Mouse (Mus musculus): ENCODE data around the gene Gdf9. TPM values are rescaled to one million over a fixed set of nuclear protein-coding genes. Genes with fewer than 3 reads are reported as not detected.

Gene Gdf9
- polyA plus RNA-seq, 1 experiment from 2014 or later: 0.84 TPM

DNA sequence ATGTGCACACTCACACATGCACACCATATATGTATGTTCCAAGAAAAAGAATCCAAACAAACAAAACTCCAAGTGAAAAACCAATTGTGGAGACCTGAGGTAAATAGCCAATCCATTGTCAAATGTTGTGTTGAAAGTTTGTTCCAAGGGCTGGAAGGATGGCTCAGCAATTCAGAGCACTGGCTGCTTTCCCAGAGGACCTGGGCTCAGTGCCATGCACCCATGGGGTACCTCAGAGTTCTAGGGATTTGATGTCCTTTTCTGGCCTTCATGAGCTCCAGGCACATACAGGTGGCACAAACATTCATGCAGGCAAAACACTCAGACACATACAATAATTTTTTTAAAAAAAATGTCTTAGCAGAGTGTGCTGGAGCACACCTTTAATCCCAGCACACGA, 17.7 kb downstream of the Gdf9 start:
- Histone ChIP-seq H3K27me3 (replicated peaks; ENCODE audit: insufficient read depth, low read length) (no peaks in the 10 kb centered on the region), H3K4me2 (replicated peaks; ENCODE audit: low read depth, low read length) (no peak overlapping the region), H3K4me1 (ENCODE audit: insufficient read depth, low read depth, low read length) (0 out of 2 replicates have a peak, but pooled peaks cover 2% of the 10 kb centered on the region), H3K9ac (replicated peaks; ENCODE audit: low read depth) (no peak overlapping the region), H3K27ac (ENCODE audit: low read length) (no peak overlapping the region), H3K36me3 (ENCODE audit: insufficient read depth, low read length) (no peaks in the 10 kb centered on the region), H3K4me3 (ENCODE audit: low read depth, low read length) (no peak overlapping the region), H3K9me3 (ENCODE audit: low read length) (no peaks in the 10 kb centered on the region)
- WGBS: 93% methylated on average over 1 of the region's 1 CpGs
- DNase-seq (ENCODE audit: low spot score) (no peak), ATAC-seq (no peak)
- no peak for TF ChIP-seq CTCF (IDR thresholded peaks at IDR 0.05)

DNA sequence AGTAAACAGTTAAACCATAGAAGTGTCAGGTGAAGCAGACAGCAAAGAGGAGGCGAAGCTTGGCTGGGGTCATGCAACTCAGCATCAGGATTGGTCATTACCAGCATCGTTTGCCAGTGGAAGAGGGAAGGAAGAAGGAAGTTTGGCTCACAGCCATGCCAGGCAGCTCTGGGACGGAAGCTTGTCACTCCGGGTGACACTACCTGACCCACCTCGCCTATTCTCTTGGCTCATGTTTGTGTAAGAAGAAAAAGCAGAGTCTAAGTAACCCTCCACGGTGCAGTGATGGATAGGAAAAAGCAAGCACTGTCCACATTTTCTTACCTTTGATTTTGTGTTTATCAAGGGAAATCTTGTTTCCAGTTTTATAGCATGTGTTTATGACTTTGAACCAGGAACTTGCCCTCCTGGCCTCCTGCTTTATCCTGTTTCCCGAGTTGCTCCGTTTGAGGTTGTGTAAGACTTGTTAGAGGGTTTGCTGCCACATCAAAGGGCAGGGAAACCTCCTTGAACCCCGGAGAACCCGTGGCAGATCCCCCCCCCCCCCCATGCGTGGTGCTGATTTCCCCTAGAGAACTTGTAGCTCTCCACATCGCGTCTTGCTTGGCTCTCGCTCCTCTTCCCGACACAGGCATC, 19.4 kb downstream of the Gdf9 start:
- Histone ChIP-seq H3K4me3 (ENCODE audit: low read depth, low read length) (no peak overlapping the region), H3K36me3 (ENCODE audit: insufficient read depth, low read length) (no peaks in the 10 kb centered on the region), H3K27me3 (replicated peaks; ENCODE audit: insufficient read depth, low read length) (no peaks in the 10 kb centered on the region), H3K4me2 (replicated peaks; ENCODE audit: low read depth, low read length) (no peak overlapping the region), H3K4me1 (ENCODE audit: insufficient read depth, low read depth, low read length) (0 out of 2 replicates have a peak, but pooled peaks cover 2% of the 10 kb centered on the region), H3K9me3 (ENCODE audit: low read length) (no peaks in the 10 kb centered on the region), H3K27ac (ENCODE audit: low read length) (no peak overlapping the region), H3K9ac (replicated peaks; ENCODE audit: low read depth) (no peak overlapping the region)
- ATAC-seq (no peak), DNase-seq (ENCODE audit: low spot score) (no peak)
- TF ChIP-seq CTCF (IDR thresholded peaks at IDR 0.05): no peak
- TF ChIP-seq EP300 (IDR thresholded peaks at IDR 0.05): no peak
- WGBS: 14% methylated on average over 15 of the region's 15 CpGs

DNA sequence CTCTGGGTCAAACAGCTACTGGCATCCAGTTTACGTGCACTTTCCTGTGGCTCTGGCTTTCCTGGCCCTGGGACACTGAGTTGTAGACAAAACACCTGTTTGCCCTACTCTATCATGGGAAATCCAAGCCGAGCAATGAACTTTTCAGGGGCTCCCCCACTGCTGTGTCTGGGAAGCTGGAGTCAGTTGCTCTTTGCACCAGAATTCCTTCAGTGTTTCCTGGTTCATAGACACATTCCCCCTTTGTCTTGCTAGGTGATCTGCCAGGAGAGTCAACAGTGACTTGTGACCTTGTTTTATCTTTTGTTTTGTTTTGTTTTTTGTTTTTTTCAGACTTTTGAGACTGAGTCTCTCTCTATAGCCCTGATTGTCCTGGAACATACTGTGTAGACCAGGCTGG, 20.5 kb downstream of the Gdf9 start:
- Histone ChIP-seq H3K4me2 (replicated peaks; ENCODE audit: low read depth, low read length) (no peak overlapping the region), H3K9me3 (ENCODE audit: low read length) (no peaks in the 10 kb centered on the region), H3K36me3 (ENCODE audit: insufficient read depth, low read length) (no peaks in the 10 kb centered on the region), H3K9ac (replicated peaks; ENCODE audit: low read depth) (no peak overlapping the region), H3K4me3 (ENCODE audit: low read depth, low read length) (no peak overlapping the region), H3K27ac (ENCODE audit: low read length) (no peak overlapping the region), H3K27me3 (replicated peaks; ENCODE audit: insufficient read depth, low read length) (no peaks in the 10 kb centered on the region), H3K4me1 (ENCODE audit: insufficient read depth, low read depth, low read length) (0 out of 2 replicates have a peak, but pooled peaks cover 2% of the 10 kb centered on the region)
- no peak for TF ChIP-seq EP300 (IDR thresholded peaks at IDR 0.05)
- no peak for TF ChIP-seq CTCF (IDR thresholded peaks at IDR 0.05)
- WGBS: 46% methylated on average over 2 of the region's 2 CpGs
- no peak for ATAC-seq
- DNase-seq (ENCODE audit: low spot score): no peak

DNA sequence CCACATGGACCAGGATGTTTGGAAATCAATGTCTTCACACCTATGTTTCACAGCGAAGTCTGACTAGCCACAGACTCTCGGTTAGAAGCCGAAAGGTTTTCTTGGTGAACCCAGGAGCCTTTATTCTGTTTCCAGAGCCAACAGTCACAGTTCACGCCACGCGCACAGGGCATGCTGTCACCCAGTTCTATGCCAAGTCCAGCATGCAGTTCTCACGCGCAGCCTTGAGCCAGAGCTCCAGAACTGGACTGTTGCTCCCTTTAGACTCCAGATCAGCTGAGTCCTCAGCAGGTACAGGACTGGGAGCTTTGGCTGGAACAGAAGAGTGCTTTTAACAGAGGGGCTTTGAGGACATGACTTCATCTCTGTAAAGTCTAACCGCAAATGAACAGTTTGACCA, 21.6 kb downstream of the Gdf9 start:
- no peaks in the 10 kb centered on the region for H3K9me3 ChIP-seq (ENCODE audit: low read length)
- 0 out of 2 replicates have a peak, but pooled peaks cover 2% of the 10 kb centered on the region for H3K4me1 ChIP-seq (ENCODE audit: insufficient read depth, low read depth, low read length)
- no peak overlapping the region for H3K4me3 ChIP-seq (ENCODE audit: low read depth, low read length)
- no peak for ATAC-seq
- TF ChIP-seq EP300 (IDR thresholded peaks at IDR 0.05): no peak
- no peak for TF ChIP-seq CTCF (IDR thresholded peaks at IDR 0.05)
- DNase-seq (ENCODE audit: low spot score): no peak
- no peak overlapping the region for H3K4me2 ChIP-seq (replicated peaks; ENCODE audit: low read depth, low read length)
- 94% methylated on average over 9 of the region's 9 CpGs for WGBS
- no peaks in the 10 kb centered on the region for H3K36me3 ChIP-seq (ENCODE audit: insufficient read depth, low read length)
- H3K27ac ChIP-seq (ENCODE audit: low read length): no peak overlapping the region
- H3K9ac ChIP-seq (replicated peaks; ENCODE audit: low read depth): no peak overlapping the region
- no peaks in the 10 kb centered on the region for H3K27me3 ChIP-seq (replicated peaks; ENCODE audit: insufficient read depth, low read length)

DNA sequence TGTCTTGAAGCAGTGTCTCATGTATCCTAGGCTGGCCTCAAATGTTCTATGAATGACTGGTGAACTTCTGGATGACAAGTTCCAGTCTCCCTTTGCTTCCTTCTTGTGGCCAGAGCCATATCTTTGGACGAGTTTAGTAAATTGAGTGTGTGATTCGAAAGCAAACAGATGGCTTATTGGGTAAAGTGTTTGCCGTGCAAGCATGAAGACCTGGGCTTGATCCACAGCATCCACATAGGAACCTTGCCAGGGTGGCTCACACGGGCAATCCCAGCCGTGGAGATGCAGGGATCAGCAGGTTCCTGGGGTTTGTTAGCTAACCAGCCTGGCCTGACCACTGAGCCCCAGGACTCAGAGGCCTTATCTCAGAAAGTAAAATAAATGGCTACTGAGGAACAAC, 22.2 kb downstream of the Gdf9 start:
- Histone ChIP-seq H3K27ac (ENCODE audit: low read length) (no peak overlapping the region), H3K36me3 (ENCODE audit: insufficient read depth, low read length) (no peaks in the 10 kb centered on the region), H3K4me3 (ENCODE audit: low read depth, low read length) (no peak overlapping the region), H3K9ac (replicated peaks; ENCODE audit: low read depth) (no peak overlapping the region), H3K4me2 (replicated peaks; ENCODE audit: low read depth, low read length) (no peak overlapping the region), H3K4me1 (ENCODE audit: insufficient read depth, low read depth, low read length) (0 out of 2 replicates have a peak, but pooled peaks cover 2% of the 10 kb centered on the region), H3K27me3 (replicated peaks; ENCODE audit: insufficient read depth, low read length) (no peaks in the 10 kb centered on the region), H3K9me3 (ENCODE audit: low read length) (no peaks in the 10 kb centered on the region)
- TF ChIP-seq EP300 (IDR thresholded peaks at IDR 0.05) (no peak), CTCF (IDR thresholded peaks at IDR 0.05) (no peak)
- WGBS: 65% methylated on average over 5 of the region's 5 CpGs
- DNase-seq (ENCODE audit: low spot score) (no peak), ATAC-seq (no peak)

DNA sequence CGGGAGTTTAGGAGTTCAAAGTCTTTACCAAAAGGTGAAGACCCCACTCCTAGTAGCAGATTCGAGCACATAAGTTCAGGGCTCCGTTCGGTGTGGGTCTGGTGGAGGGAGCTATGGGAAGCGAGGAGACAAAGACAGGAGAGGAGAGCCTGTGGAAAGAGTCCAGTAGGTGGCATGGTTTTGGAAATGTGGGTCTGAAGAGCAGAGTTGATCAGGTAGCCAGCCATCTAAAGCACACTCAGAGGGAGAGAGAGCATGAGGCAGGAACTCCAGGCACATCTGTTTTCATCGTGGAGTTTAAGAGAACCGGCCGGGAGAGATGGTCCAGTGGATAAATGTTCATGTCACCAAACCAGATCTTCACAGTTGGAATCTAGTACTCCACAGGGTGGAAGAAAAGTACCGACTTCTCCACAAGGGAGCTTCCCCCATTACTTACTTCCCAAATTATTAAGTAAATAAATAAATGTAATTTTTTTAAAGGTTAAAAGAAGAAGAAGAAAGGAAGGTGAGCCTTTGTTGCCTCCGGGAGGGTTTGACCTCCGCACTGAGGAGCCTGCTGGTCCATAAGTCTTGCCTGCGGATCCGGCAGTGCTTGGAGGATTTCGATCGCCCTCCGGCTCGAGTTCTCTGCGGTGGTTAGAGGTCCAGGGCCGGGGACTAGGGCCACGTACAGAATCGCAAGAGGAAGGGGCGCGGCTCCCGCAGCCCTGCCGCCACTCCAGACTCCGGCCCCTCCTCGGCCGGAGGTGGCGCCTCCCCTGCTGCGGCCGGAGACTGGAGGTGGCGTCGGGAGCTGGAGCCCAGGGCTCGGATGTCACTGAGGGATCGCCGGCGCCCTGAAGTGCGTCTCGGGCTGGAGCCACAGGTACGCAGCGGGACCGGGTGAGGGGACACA, 25.9 kb downstream of the Gdf9 start, which contains the start of the genes Gm10447 and Shroom1:
Gene Gm10447, minus strand, starts transcription at position 637 of the 898 bp plus-strand sequence.
Gene Shroom1, plus strand, starts transcription at position 732 of the 898 bp plus-strand sequence.
- DNase-seq (ENCODE audit: low spot score) (peak; percentile 86), ATAC-seq (peak; percentile 95)
- TF ChIP-seq EP300 (IDR thresholded peaks at IDR 0.05) (no peak), CTCF (IDR thresholded peaks at IDR 0.05) (peak; percentile 56)
- WGBS: 3% methylated on average over 42 of the region's 42 CpGs
- no peaks in the 10 kb centered on the region for H3K27me3 ChIP-seq (replicated peaks; ENCODE audit: insufficient read depth, low read length)
- no peaks in the 10 kb centered on the region for H3K4me1 ChIP-seq (ENCODE audit: insufficient read depth, low read depth, low read length)
- H3K27ac ChIP-seq (ENCODE audit: low read length): peak within 1 kb of the TSS; percentile 10; the same call in 1 of the 2 replicates
- H3K4me2 ChIP-seq (replicated peaks; ENCODE audit: low read depth, low read length): peak within 1 kb of the TSS; percentile 91
- no peaks in the 10 kb centered on the region for H3K36me3 ChIP-seq (ENCODE audit: insufficient read depth, low read length)
- 0 out of 2 replicates have a peak within 1 kb of the TSS, but pooled peaks have one; percentile 23 for H3K9ac ChIP-seq (replicated peaks; ENCODE audit: low read depth)
- no peaks in the 10 kb centered on the region for H3K9me3 ChIP-seq (ENCODE audit: low read length)
- H3K4me3 ChIP-seq (ENCODE audit: low read depth, low read length): peak within 1 kb of the TSS; percentile 49

Data from lung, postnatal 0 days (tissue).